Mouse (Mus musculus) intestine, embryonic 15.5 days (tissue): ENCODE measurements around the gene Snap29. TPM values are rescaled to one million over a fixed set of nuclear protein-coding genes. Genes with fewer than 3 reads are reported as not detected.

Experiments used
- ATAC-seq: fragments of 200-750 bp; cut with Nextera tagmentation; 2 replicates; pipeline ENCODE4 v1.8.0; 2017; ENCODE audit warnings: moderate TSS enrichment, moderate library complexity
- H3K27ac ChIP-seq: fragments of 300-500 bp; sonication (generic); 2 replicates; pipeline ENCODE4 v1.5.1; 2015; ENCODE audit warnings: mild to moderate bottlenecking, inconsistent platforms
- H3K27me3 ChIP-seq: fragments of 300-500 bp; sonication (generic); replicated peaks from 2 replicates; pipeline ENCODE4 v1.6.1; 2015; ENCODE audit warnings: inconsistent platforms
- H3K36me3 ChIP-seq: fragments of 300-500 bp; sonication (generic); 2 replicates; pipeline ENCODE4 v1.6.1; 2015; ENCODE audit warnings: inconsistent platforms
- H3K4me1 ChIP-seq: fragments of 300-500 bp; sonication (generic); replicated peaks from 2 replicates; pipeline ENCODE4 v1.6.1; 2015; ENCODE audit warnings: inconsistent platforms
- H3K4me2 ChIP-seq: fragments of 300-500 bp; sonication (generic); replicated peaks from 2 replicates; pipeline ENCODE4 v1.6.1; 2015; ENCODE audit warnings: mild to moderate bottlenecking, inconsistent platforms
- H3K4me3 ChIP-seq: fragments of 300-500 bp; sonication (generic); replicated peaks from 2 replicates; pipeline ENCODE4 v1.5.1; 2015; ENCODE audit warnings: inconsistent platforms
- H3K9ac ChIP-seq: fragments of 300-500 bp; sonication (generic); 2 replicates; pipeline ENCODE4 v1.6.1; 2015; ENCODE audit warnings: inconsistent platforms
- H3K9me3 ChIP-seq: fragments of 300-500 bp; sonication (generic); 2 replicates; pipeline ENCODE4 v1.6.1; 2016; ENCODE audit warnings: inconsistent platforms
- WGBS: fragments of 180-500 bp; shearing (Covaris S2); methylation state at CpG from one replicate; pipeline ENCODE4 v1.1.7; 2015; 5-methylcytosine and 5-hydroxymethylcytosine counted together
- polyA plus RNA-seq: library from polyadenylated mRNA; unstranded; fragments of >200 nt; fragmentation: Nextera tagmentation; extraction: Ambion mirVana; gene quantifications from 2 replicates; pipeline ENCODE4 v1.2.1, GENCODE M21; 2015

The Snap29 gene
- polyA plus RNA-seq: 13.5 and 14.4 TPM in 2 replicates

- ATAC-seq: peak; percentile 99
- WGBS: under 1% methylated on average over 64 of the region's 69 CpGs
- H3K27ac ChIP-seq: peak within 1 kb of the TSS; percentile 69
- peaks cover 16% of the 10 kb centered on the region for H3K4me1 ChIP-seq
- H3K4me2 ChIP-seq: peak within 1 kb of the TSS; percentile 82
- H3K9me3 ChIP-seq: no peaks in the 10 kb centered on the region
- H3K4me3 ChIP-seq: peak within 1 kb of the TSS; percentile 84
- H3K36me3 ChIP-seq: no peaks in the 10 kb centered on the region
- peak within 1 kb of the TSS; percentile 65 for H3K9ac ChIP-seq
- no peaks in the 10 kb centered on the region for H3K27me3 ChIP-seq
Observed at GRCm38 (mm10) chr16:17405736-17406443, at the start of gene Snap29, which contains the start of gene Pi4ka. Gene Snap29 (plus strand): TSS chr16:17405986. Gene Pi4ka (minus strand): TSS chr16:17406314.

- no peak for ATAC-seq
- Histone ChIP-seq H3K4me1 (no peaks in the 10 kb centered on the region), H3K4me3 (no peak overlapping the region), H3K36me3 (peaks cover 28% of the 10 kb centered on the region), H3K4me2 (no peak overlapping the region), H3K27ac (no peak overlapping the region), H3K9me3 (no peaks in the 10 kb centered on the region), H3K9ac (no peak overlapping the region), H3K27me3 (no peaks in the 10 kb centered on the region)
- 92% methylated on average over 6 of the region's 6 CpGs for whole genome bisulfite sequencing
Observed at GRCm38 (mm10) chr16:17356031-17356430, 49.8 kb upstream of the Snap29 start.

- Histone ChIP-seq H3K36me3 (peaks cover 16% of the 10 kb centered on the region), H3K27me3 (no peaks in the 10 kb centered on the region), H3K4me2 (no peak overlapping the region), H3K27ac (no peak overlapping the region), H3K4me3 (no peak overlapping the region), H3K9me3 (no peaks in the 10 kb centered on the region), H3K4me1 (no peaks in the 10 kb centered on the region), H3K9ac (no peak overlapping the region)
- WGBS: 95% methylated on average over 4 of the region's 4 CpGs
- ATAC-seq: no peak
Observed at GRCm38 (mm10) chr16:17358787-17359186, 47.0 kb upstream of the Snap29 start.

GRCm38 (mm10) chr16:17382306-17382705 is 23.5 kb upstream of the Snap29 start:
- WGBS: 87% methylated on average over 4 of the region's 4 CpGs
- H3K27me3 ChIP-seq: no peaks in the 10 kb centered on the region
- no peak overlapping the region for H3K27ac ChIP-seq
- H3K9ac ChIP-seq: no peak overlapping the region
- H3K4me3 ChIP-seq: no peak overlapping the region
- H3K36me3 ChIP-seq: peaks cover 3% of the 10 kb centered on the region; the same call in 1 of the 2 replicates
- H3K4me1 ChIP-seq: no peaks in the 10 kb centered on the region
- no peak overlapping the region for H3K4me2 ChIP-seq
- no peak for ATAC-seq
- no peaks in the 10 kb centered on the region for H3K9me3 ChIP-seq

- no peak for ATAC-seq
- Histone ChIP-seq H3K27ac (no peak overlapping the region), H3K4me3 (no peak overlapping the region), H3K27me3 (no peaks in the 10 kb centered on the region), H3K4me2 (no peak overlapping the region), H3K36me3 (0 out of 2 replicates have a peak, but pooled peaks cover 3% of the 10 kb centered on the region), H3K9me3 (no peaks in the 10 kb centered on the region), H3K4me1 (no peaks in the 10 kb centered on the region), H3K9ac (no peak overlapping the region)
- WGBS: 88% methylated on average over 2 of the region's 2 CpGs
Observed at GRCm38 (mm10) chr16:17383594-17384326, 22.0 kb upstream of the Snap29 start.

GRCm38 (mm10) chr16:17392784-17393183 is 13.0 kb upstream of the Snap29 start:
- Histone ChIP-seq H3K27me3 (no peaks in the 10 kb centered on the region), H3K4me2 (no peak overlapping the region), H3K9me3 (no peaks in the 10 kb centered on the region), H3K36me3 (no peaks in the 10 kb centered on the region), H3K4me3 (no peak overlapping the region), H3K27ac (no peak overlapping the region), H3K9ac (no peak overlapping the region), H3K4me1 (no peaks in the 10 kb centered on the region)
- WGBS: 59% methylated on average over 4 of the region's 4 CpGs
- no peak for ATAC-seq

- H3K27ac ChIP-seq: no peak overlapping the region
- no peak overlapping the region for H3K4me3 ChIP-seq
- H3K9ac ChIP-seq: no peak overlapping the region
- 85% methylated on average over 1 of the region's 1 CpGs for WGBS
- no peaks in the 10 kb centered on the region for H3K9me3 ChIP-seq
- no peak for ATAC-seq
- H3K4me2 ChIP-seq: no peak overlapping the region
- no peaks in the 10 kb centered on the region for H3K36me3 ChIP-seq
- peaks cover 12% of the 10 kb centered on the region for H3K4me1 ChIP-seq
- H3K27me3 ChIP-seq: no peaks in the 10 kb centered on the region
Observed at GRCm38 (mm10) chr16:17402855-17403254, 2.9 kb upstream of the Snap29 start.

- H3K4me2 ChIP-seq: peak overlapping the region; percentile 82
- peak overlapping the region; percentile 84 for H3K4me3 ChIP-seq
- H3K9ac ChIP-seq: peak overlapping the region; percentile 65
- peaks cover 16% of the 10 kb centered on the region for H3K4me1 ChIP-seq
- ATAC-seq: peak; percentile 84
- no peaks in the 10 kb centered on the region for H3K36me3 ChIP-seq
- H3K27ac ChIP-seq: peak overlapping the region; percentile 69; the same call in 1 of the 2 replicates
- no peaks in the 10 kb centered on the region for H3K27me3 ChIP-seq
- H3K9me3 ChIP-seq: no peaks in the 10 kb centered on the region
- WGBS: under 1% methylated on average over 22 of the region's 22 CpGs
Observed at GRCm38 (mm10) chr16:17405271-17405696, 502 bp upstream of the Snap29 start.

GRCm38 (mm10) chr16:17406512-17407231 is 886 bp downstream of the Snap29 start:
- peaks cover 16% of the 10 kb centered on the region for H3K4me1 ChIP-seq
- WGBS: 32% methylated on average over 9 of the region's 9 CpGs
- H3K9me3 ChIP-seq: no peaks in the 10 kb centered on the region
- peak overlapping the region; percentile 59 for H3K9ac ChIP-seq
- H3K27me3 ChIP-seq: no peaks in the 10 kb centered on the region
- H3K4me2 ChIP-seq: peak overlapping the region; percentile 52
- no peak for ATAC-seq
- H3K27ac ChIP-seq: no peak overlapping the region
- H3K36me3 ChIP-seq: no peaks in the 10 kb centered on the region
- peak overlapping the region; percentile 84 for H3K4me3 ChIP-seq

GRCm38 (mm10) chr16:17409046-17409445 is 3.3 kb downstream of the Snap29 start:
- Histone ChIP-seq H3K4me1 (peaks cover 16% of the 10 kb centered on the region), H3K9me3 (no peaks in the 10 kb centered on the region), H3K36me3 (no peaks in the 10 kb centered on the region), H3K27me3 (no peaks in the 10 kb centered on the region), H3K9ac (no peak overlapping the region), H3K27ac (no peak overlapping the region), H3K4me2 (no peak overlapping the region), H3K4me3 (no peak overlapping the region)
- no peak for ATAC-seq
- 97% methylated on average over 2 of the region's 2 CpGs for whole genome bisulfite sequencing

- H3K4me1 ChIP-seq: peaks cover 10% of the 10 kb centered on the region; the same call in 1 of the 2 replicates
- no peaks in the 10 kb centered on the region for H3K36me3 ChIP-seq
- no peak for ATAC-seq
- H3K27ac ChIP-seq: no peak overlapping the region
- no peak overlapping the region for H3K4me3 ChIP-seq
- H3K9ac ChIP-seq: no peak overlapping the region
- H3K4me2 ChIP-seq: no peak overlapping the region
- H3K9me3 ChIP-seq: no peaks in the 10 kb centered on the region
- H3K27me3 ChIP-seq: no peaks in the 10 kb centered on the region
- 40% methylated on average over 4 of the region's 4 CpGs for WGBS
Observed at GRCm38 (mm10) chr16:17410209-17410608, 4.4 kb downstream of the Snap29 start.

GRCm38 (mm10) chr16:17423021-17423420 is 17.2 kb downstream of the Snap29 start:
- no peak for ATAC-seq
- H3K36me3 ChIP-seq: peaks cover 22% of the 10 kb centered on the region; the same call in 1 of the 2 replicates
- no peaks in the 10 kb centered on the region for H3K4me1 ChIP-seq
- no peak overlapping the region for H3K9ac ChIP-seq
- WGBS: 75% methylated on average over 3 of the region's 3 CpGs
- no peak overlapping the region for H3K4me2 ChIP-seq
- H3K27me3 ChIP-seq: no peaks in the 10 kb centered on the region
- H3K4me3 ChIP-seq: no peak overlapping the region
- H3K9me3 ChIP-seq: no peaks in the 10 kb centered on the region
- no peak overlapping the region for H3K27ac ChIP-seq
